Mouse (Mus musculus) heart, postnatal 0 days (tissue): Measurements from ENCODE around the gene Zmat5. TPM values are rescaled to one million over a fixed set of nuclear protein-coding genes. Genes with fewer than 3 reads are reported as not detected.
A peak's percentile ranks its signal among the peaks of the same experiment; 100 is the strongest.

Experiments used
- ATAC-seq: fragments of 200-750 bp; cut with Nextera tagmentation; 2 replicates; pipeline ENCODE4 v1.8.0; 2017; ENCODE audit warnings: low read depth, moderate number of reproducible peaks, moderate library complexity; ENCODE audit not compliant: insufficient read depth
- DNase-seq: peaks from one replicate; pipeline ENCODE4 v3.0.0-alpha.2; 2016; ENCODE audit warnings: low spot score
- H3K27ac ChIP-seq: fragments of 300-500 bp; sonication (generic); 2 replicates; pipeline ENCODE4 v1.5.1; 2014; ENCODE audit warnings: low read depth, mild to moderate bottlenecking
- H3K27me3 ChIP-seq: fragments of 300-500 bp; sonication (generic); 2 replicates; pipeline ENCODE4 v1.6.1; 2014; ENCODE audit warnings: low read length, mixed read lengths; ENCODE audit not compliant: control insufficient read depth, insufficient read depth
- H3K36me3 ChIP-seq: fragments of 300-500 bp; sonication (generic); replicated peaks from 2 replicates; pipeline ENCODE4 v1.6.1; 2014; ENCODE audit warnings: low read length, mixed read lengths; ENCODE audit not compliant: control insufficient read depth, insufficient read depth
- H3K4me1 ChIP-seq: fragments of 300-500 bp; sonication (generic); 2 replicates; pipeline ENCODE4 v1.6.1; 2014; ENCODE audit warnings: antibody characterized with exemption; ENCODE audit not compliant: control insufficient read depth, insufficient read depth
- H3K4me2 ChIP-seq: fragments of 300-500 bp; sonication (generic); 2 replicates; pipeline ENCODE4 v1.6.1; 2014; ENCODE audit warnings: low read depth, mild to moderate bottlenecking, low read length, moderate library complexity
- H3K4me3 ChIP-seq: fragments of 300-500 bp; sonication (generic); 2 replicates; pipeline ENCODE4 v1.5.1; 2014; ENCODE audit warnings: low read depth, low read length
- H3K9ac ChIP-seq: fragments of 300-500 bp; sonication (generic); replicated peaks from 2 replicates; pipeline ENCODE4 v1.6.1; 2014; ENCODE audit warnings: low read depth, low read length, mixed read lengths
- H3K9me3 ChIP-seq: fragments of 300-500 bp; sonication (generic); replicated peaks from 2 replicates; pipeline ENCODE4 v1.6.1; 2016; ENCODE audit warnings: low read length; ENCODE audit not compliant: control insufficient read depth
- CTCF ChIP-seq: IDR thresholded peaks from 2 replicates; pipeline ENCODE4 v1.5.1; 2016; ENCODE audit warnings: antibody characterized with exemption, control low read depth, low read depth
- EP300 ChIP-seq: IDR thresholded peaks from 2 replicates; pipeline ENCODE4 v1.6.1; 2016; ENCODE audit warnings: antibody characterized with exemption, low read depth
- WGBS: fragments of 180-500 bp; shearing (Covaris S2); extraction: QIAGEN DNeasy Blood & Tissue Kit; methylation state at CpG from one replicate; pipeline ENCODE4 v1.1.7; 2014; 5-methylcytosine and 5-hydroxymethylcytosine counted together
- polyA plus RNA-seq: library from polyadenylated mRNA; unstranded; fragments of >200 nt; fragmentation: Nextera tagmentation; extraction: Ambion mirVana; gene quantifications from 2 replicates; pipeline ENCODE4 v1.2.1, GENCODE M21; 2015
- total RNA-seq: library from RNA; depleted of rRNA; stranded (reverse); fragments of >200 nt; gene quantifications from 2 replicates; pipeline ENCODE4 v1.2.3, GENCODE M21; 2014; ENCODE audit warnings: low replicate concordance

Gene Zmat5
- total and polyA plus RNA-seq, 2 experiments from 2014 or later, result 35.1 to 50.5 TPM

DNA sequence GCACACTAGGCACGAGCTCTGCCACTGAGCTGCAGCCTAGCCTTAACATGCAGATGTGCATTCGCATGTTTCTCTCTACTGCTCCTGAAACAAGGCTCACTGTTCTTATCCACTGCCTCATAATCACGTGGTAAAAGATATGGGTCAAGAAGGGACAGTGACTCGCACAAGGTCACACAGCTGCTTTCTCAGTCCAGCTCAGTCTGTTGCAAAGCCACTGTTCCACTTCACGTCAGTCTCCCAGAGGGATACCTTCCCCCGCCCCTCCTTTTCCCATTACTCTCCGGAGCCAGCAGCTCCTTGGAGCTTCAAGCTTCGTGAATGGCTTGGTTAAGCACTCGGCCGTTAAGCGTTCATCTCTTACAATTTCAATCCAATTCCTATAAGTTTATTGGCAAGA lies 15.9 kb downstream of the Zmat5 start:
- Histone ChIP-seq H3K27me3 (no peaks in the 10 kb centered on the region), H3K36me3 (peaks cover 32% of the 10 kb centered on the region), H3K27ac (no peak overlapping the region), H3K4me1 (peaks cover 8% of the 10 kb centered on the region; the same call in 1 of the 2 replicates), H3K9ac (no peak overlapping the region), H3K9me3 (no peaks in the 10 kb centered on the region), H3K4me3 (no peak overlapping the region), H3K4me2 (no peak overlapping the region)
- ATAC-seq, result no peak
- 74% methylated on average over 11 of the region's 11 CpGs for WGBS
- TF ChIP-seq EP300 (no peak), CTCF (no peak)
- no peak for DNase-seq

DNA sequence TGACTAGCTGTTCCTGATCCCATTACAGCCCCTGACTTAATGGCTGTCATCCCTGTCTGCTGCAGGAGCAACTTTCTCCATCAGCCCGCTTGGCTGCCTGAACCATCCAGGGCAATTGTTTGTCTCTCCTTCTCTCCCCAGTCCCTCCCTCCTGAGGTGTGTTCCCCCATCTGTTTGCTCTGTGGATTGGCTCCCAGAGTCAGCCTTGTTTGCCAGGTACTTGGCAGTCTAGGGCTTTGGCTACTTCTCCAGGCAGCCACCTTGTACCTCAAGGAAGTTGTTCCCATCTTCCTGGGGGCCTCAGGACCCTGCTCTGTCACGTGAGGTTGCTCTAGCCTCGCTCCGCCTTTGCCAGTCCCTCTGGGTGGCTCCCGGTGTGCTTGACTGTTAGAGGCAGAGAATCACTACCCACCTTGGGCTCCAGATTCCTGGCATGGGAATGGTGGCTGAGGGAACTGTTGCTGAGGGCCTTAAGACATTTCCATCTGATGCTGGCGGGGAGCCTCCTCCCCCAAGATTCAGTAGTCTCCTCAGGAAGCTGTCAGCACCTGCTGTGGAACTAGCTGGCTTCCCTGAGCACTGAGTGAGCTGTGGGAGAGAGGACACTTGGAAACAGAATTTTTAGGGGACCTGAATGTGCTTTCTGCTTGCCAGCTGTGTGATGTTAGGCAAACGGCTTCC lies 16.6 kb downstream of the Zmat5 start:
- ATAC-seq, result no peak
- no peak for DNase-seq
- Histone ChIP-seq H3K27me3 (no peaks in the 10 kb centered on the region), H3K9ac (no peak overlapping the region), H3K4me2 (no peak overlapping the region), H3K9me3 (no peaks in the 10 kb centered on the region), H3K4me3 (no peak overlapping the region), H3K36me3 (peaks cover 36% of the 10 kb centered on the region), H3K27ac (no peak overlapping the region), H3K4me1 (peaks cover 8% of the 10 kb centered on the region; the same call in 1 of the 2 replicates)
- TF ChIP-seq EP300 (no peak), CTCF (no peak)
- WGBS, result 65% methylated on average over 7 of the region's 7 CpGs

DNA sequence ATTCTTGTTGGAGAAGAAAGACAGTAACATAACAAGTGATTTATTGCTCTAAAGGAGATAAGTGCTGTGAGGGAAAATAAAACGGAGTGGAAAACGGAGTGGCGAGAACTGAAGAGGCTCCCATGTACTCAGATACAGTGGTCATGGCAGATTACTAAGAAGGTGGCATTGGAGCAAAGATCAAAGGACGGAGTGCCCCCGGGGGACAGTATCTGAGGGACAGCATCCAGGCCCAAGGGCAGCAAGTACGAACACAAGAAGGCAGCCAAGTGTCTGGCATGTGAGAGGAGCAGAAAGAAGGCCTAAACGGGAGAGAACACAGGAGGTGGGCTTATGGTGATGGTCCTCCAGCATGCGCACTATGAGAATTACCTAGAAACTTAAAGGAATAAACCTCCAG lies 17.2 kb downstream of the Zmat5 start:
- no peaks in the 10 kb centered on the region for H3K9me3 ChIP-seq
- no peak for TF ChIP-seq EP300
- no peak for TF ChIP-seq CTCF
- DNase-seq (no peak), ATAC-seq (no peak)
- H3K36me3 ChIP-seq, result peaks cover 39% of the 10 kb centered on the region
- H3K9ac ChIP-seq, result no peak overlapping the region
- no peak overlapping the region for H3K27ac ChIP-seq
- H3K4me1 ChIP-seq, result peaks cover 8% of the 10 kb centered on the region; the same call in 1 of the 2 replicates
- no peak overlapping the region for H3K4me2 ChIP-seq
- no peaks in the 10 kb centered on the region for H3K27me3 ChIP-seq
- whole genome bisulfite sequencing, result 84% methylated on average over 8 of the region's 8 CpGs
- no peak overlapping the region for H3K4me3 ChIP-seq

DNA sequence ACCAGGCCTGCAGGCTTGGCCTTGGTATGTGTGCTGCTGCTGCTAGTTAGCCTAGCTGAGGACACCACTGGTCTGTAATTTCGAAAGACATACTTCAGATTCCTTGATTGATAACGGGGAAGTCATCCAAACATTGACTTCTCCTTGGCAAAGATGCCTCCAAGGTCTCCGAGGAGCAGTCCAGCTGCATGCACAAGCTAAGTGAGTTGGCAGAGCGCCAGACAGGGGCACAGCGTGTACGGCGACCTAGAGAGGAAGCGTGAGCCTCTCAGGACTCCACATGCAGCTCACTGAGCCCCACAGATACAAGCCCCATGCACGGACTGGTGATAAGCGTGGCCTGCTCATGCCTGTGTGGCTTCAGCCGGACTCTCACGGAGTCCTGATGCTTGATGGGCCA lies 25.1 kb downstream of the Zmat5 start:
- ATAC-seq (0 out of 2 replicates have a peak, but pooled peaks have one; percentile 33), DNase-seq (peak; percentile 24)
- H3K27me3 ChIP-seq, result no peaks in the 10 kb centered on the region
- H3K9ac ChIP-seq, result no peak overlapping the region
- TF ChIP-seq CTCF (no peak), EP300 (no peak)
- no peak overlapping the region for H3K4me2 ChIP-seq
- H3K27ac ChIP-seq, result no peak overlapping the region
- H3K4me1 ChIP-seq, result 0 out of 2 replicates have a peak, but pooled peaks cover 3% of the 10 kb centered on the region
- H3K4me3 ChIP-seq, result no peak overlapping the region
- H3K36me3 ChIP-seq, result peaks cover 15% of the 10 kb centered on the region
- no peaks in the 10 kb centered on the region for H3K9me3 ChIP-seq
- WGBS, result 17% methylated on average over 12 of the region's 12 CpGs

DNA sequence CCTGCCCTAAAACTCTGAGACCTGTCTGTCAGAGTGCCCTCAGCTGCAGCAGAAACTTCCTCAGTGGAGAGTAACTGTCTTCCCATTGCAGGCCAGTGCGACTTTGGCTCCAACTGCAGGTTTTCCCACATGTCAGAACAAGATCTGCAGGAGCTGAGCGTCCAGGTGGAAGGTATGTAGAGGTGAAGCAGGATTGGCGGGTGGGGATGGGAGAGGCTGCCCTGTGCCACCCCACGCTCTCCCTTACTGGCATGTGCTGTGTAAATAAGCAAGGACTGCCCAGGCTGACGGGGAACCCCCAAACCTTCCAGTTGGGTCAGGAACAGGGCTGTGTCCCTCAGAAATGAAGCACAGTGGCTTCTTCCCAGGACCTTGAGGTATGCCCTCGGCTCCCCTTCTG lies 25.6 kb downstream of the Zmat5 start:
- no peak for DNase-seq
- H3K9ac ChIP-seq, result no peak overlapping the region
- no peak for TF ChIP-seq CTCF
- no peak for TF ChIP-seq EP300
- H3K27ac ChIP-seq, result no peak overlapping the region
- ATAC-seq, result no peak
- 0 out of 2 replicates have a peak, but pooled peaks cover 3% of the 10 kb centered on the region for H3K4me1 ChIP-seq
- H3K4me3 ChIP-seq, result no peak overlapping the region
- H3K27me3 ChIP-seq, result no peaks in the 10 kb centered on the region
- H3K9me3 ChIP-seq, result no peaks in the 10 kb centered on the region
- peaks cover 10% of the 10 kb centered on the region for H3K36me3 ChIP-seq
- no peak overlapping the region for H3K4me2 ChIP-seq
- 71% methylated on average over 6 of the region's 6 CpGs for WGBS

DNA sequence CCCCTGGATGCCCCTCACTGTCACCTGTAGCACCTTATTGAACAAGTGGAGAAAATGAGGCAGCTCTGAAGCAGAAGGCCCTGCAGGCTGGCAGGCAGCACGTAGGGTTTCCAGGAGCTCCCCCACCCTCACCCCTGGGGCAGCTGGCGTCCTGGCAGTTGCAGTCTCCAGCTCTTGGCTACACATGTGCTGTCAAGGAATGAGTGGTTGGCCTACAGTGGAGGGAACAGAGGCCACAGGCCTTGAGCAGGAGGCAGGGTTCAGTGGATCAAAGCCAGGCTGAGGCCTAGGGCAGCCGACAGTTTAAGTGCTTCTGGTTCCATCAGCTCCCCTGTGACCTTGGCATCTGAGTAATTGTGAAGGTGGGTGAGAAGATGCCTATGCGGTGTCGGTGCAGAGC lies 26.4 kb downstream of the Zmat5 start:
- Histone ChIP-seq H3K9me3 (no peaks in the 10 kb centered on the region), H3K9ac (no peak overlapping the region), H3K4me1 (0 out of 2 replicates have a peak, but pooled peaks cover 3% of the 10 kb centered on the region), H3K4me3 (no peak overlapping the region), H3K4me2 (no peak overlapping the region), H3K27me3 (no peaks in the 10 kb centered on the region), H3K36me3 (0 out of 2 replicates have a peak, but pooled peaks cover 3% of the 10 kb centered on the region), H3K27ac (no peak overlapping the region)
- 72% methylated on average over 5 of the region's 5 CpGs for WGBS
- ATAC-seq (no peak), DNase-seq (no peak)
- no peak for TF ChIP-seq CTCF
- no peak for TF ChIP-seq EP300
